Mouse (Mus musculus): ENCODE measurements around the gene Rmnd5b. TPM values are rescaled to one million over a fixed set of nuclear protein-coding genes. Genes with fewer than 3 reads are reported as not detected.

The Rmnd5b gene
- polyA plus RNA-seq, 1 experiment from 2014 or later = 43.4 TPM

- peaks cover 99% of the 10 kb centered on the region for H3K36me3 ChIP-seq (replicated peaks)
- H3K4me2 ChIP-seq = no peak overlapping the region
- ATAC-seq (ENCODE audit: low FRiP score) = no peak
Measured at GRCm38 (mm10) chr11:51597553-51597952, 38.1 kb downstream of the Rmnd5b start.

GRCm38 (mm10) chr11:51595459-51596083, 40.1 kb downstream of the Rmnd5b start:
- Histone ChIP-seq H3K4me2 (no peak overlapping the region), H3K36me3 (replicated peaks) (peaks cover 99% of the 10 kb centered on the region), H3K9me3 (no peaks in the 10 kb centered on the region), H3K4me3 (replicated peaks) (no peak overlapping the region), H3K27me3 (no peaks in the 10 kb centered on the region), H3K9ac (no peak overlapping the region), H3K4me1 (peaks cover 4% of the 10 kb centered on the region; the same call in 1 of the 2 replicates), H3K27ac (no peak overlapping the region)
- no peak for ATAC-seq (ENCODE audit: low FRiP score)
- WGBS = 94% methylated on average over 1 of the region's 1 CpGs

More at GRCm38 (mm10) chr11:51597553-51597952, 38.1 kb downstream of the Rmnd5b start:
- Histone ChIP-seq H3K27ac (no peak overlapping the region), H3K9me3 (no peaks in the 10 kb centered on the region), H3K4me3 (replicated peaks) (no peak overlapping the region), H3K9ac (no peak overlapping the region), H3K27me3 (no peaks in the 10 kb centered on the region), H3K4me1 (peaks cover 16% of the 10 kb centered on the region)
- 87% methylated on average over 2 of the region's 2 CpGs for WGBS

DNA sequence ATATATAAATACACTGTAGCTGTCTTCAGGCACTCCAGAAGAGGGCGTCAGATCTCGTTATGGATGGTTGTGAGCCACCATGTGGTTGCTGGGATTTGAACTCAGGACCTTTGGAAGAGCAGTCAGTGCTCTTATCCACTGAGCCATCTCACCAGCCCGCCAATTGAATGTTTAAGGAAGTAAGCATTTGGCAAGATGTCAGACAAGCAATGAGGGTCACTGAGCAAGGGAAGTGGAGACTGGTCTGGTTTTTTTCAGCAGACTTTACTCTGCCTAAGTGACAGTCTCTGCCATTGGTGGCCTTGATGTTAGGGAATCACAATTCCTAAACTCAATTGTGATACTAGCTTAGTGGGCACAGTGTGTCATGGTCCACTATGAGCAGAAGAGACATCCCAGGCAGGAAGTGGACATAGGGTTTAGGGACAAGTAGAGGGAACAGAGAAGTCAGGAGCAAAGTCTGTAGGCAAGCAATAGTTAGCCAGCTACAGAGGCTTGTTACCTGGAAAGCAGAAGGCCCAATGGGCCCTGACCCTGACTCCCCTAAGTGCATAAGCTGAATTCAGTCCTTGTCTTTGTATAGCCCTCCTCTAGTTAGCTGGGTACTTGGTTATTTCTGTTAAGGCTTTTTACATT, 40.9 kb downstream of the Rmnd5b start:
- Histone ChIP-seq H3K9ac (no peak overlapping the region), H3K4me3 (replicated peaks) (no peak overlapping the region), H3K27ac (no peak overlapping the region), H3K27me3 (no peaks in the 10 kb centered on the region), H3K4me2 (no peak overlapping the region), H3K4me1 (peaks cover 4% of the 10 kb centered on the region; the same call in 1 of the 2 replicates), H3K36me3 (replicated peaks) (peaks cover 99% of the 10 kb centered on the region), H3K9me3 (no peaks in the 10 kb centered on the region)
- ATAC-seq (ENCODE audit: low FRiP score) = 0 out of 2 replicates have a peak, but pooled peaks have one; percentile 13
- WGBS = 69% methylated on average over 3 of the region's 3 CpGs

DNA sequence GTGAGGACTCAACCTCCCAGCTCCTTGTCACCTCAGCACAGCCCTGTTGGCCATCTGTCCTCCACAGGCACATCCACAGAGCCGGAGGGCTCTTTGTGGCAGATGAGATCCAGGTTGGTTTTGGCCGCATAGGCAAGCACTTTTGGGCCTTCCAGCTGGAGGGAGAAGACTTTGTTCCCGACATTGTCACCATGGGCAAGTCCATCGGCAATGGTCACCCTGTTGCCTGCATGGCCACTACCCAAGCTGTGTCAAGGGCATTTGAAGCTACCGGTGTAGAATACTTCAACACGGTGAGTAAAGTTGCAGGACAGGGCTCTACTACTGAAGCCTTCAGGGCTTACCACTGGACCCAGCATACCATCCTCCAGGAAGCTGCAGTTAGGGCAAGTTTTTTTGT, 41.8 kb downstream of the Rmnd5b start:
- Histone ChIP-seq H3K9me3 (no peaks in the 10 kb centered on the region), H3K4me2 (no peak overlapping the region), H3K4me1 (peaks cover 4% of the 10 kb centered on the region; the same call in 1 of the 2 replicates), H3K27me3 (no peaks in the 10 kb centered on the region), H3K9ac (no peak overlapping the region), H3K36me3 (replicated peaks) (peaks cover 99% of the 10 kb centered on the region), H3K4me3 (replicated peaks) (no peak overlapping the region), H3K27ac (no peak overlapping the region)
- 91% methylated on average over 6 of the region's 6 CpGs for WGBS
- ATAC-seq (ENCODE audit: low FRiP score) = 0 out of 2 replicates have a peak, but pooled peaks have one; percentile 17

- ATAC-seq (ENCODE audit: low FRiP score) = 0 out of 2 replicates have a peak, but pooled peaks have one; percentile 9
- no peak overlapping the region for H3K9ac ChIP-seq
- peaks cover 99% of the 10 kb centered on the region for H3K36me3 ChIP-seq (replicated peaks)
- WGBS = 94% methylated on average over 4 of the region's 4 CpGs
- H3K4me1 ChIP-seq = peaks cover 2% of the 10 kb centered on the region; the same call in 1 of the 2 replicates
- no peak overlapping the region for H3K27ac ChIP-seq
- H3K4me3 ChIP-seq (replicated peaks) = no peak overlapping the region
- H3K4me2 ChIP-seq = no peak overlapping the region
- H3K9me3 ChIP-seq = no peaks in the 10 kb centered on the region
- no peaks in the 10 kb centered on the region for H3K27me3 ChIP-seq
Measured at GRCm38 (mm10) chr11:51593368-51593767, 42.3 kb downstream of the Rmnd5b start.

DNA sequence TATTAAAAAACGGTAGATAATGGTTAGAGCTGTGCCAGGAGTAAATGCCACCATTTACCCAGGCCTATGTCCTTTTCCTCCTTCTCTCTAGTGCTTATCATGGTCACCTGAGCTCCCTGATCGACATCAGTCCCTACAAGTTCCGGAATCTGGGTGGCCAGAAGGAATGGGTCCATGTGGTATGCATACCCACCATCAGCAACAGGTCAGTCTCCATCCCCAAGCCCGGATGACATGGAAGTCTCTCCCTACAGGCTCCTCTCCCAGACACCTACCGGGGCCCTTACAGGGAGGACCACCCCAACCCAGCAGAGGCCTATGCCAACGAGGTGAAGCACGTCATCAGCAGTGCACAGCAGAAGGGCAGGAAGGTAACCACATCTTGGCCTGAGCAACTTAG, 43.8 kb downstream of the Rmnd5b start:
- Histone ChIP-seq H3K9me3 (no peaks in the 10 kb centered on the region), H3K4me1 (no peaks in the 10 kb centered on the region), H3K9ac (no peak overlapping the region), H3K4me3 (replicated peaks) (no peak overlapping the region), H3K27ac (no peak overlapping the region), H3K36me3 (replicated peaks) (peaks cover 99% of the 10 kb centered on the region), H3K4me2 (no peak overlapping the region), H3K27me3 (no peaks in the 10 kb centered on the region)
- WGBS = 94% methylated on average over 7 of the region's 7 CpGs
- no peak for ATAC-seq (ENCODE audit: low FRiP score)

- H3K9ac ChIP-seq = no peak overlapping the region
- WGBS = 86% methylated on average over 7 of the region's 7 CpGs
Measured at GRCm38 (mm10) chr11:51591168-51591567, 44.5 kb downstream of the Rmnd5b start.

DNA sequence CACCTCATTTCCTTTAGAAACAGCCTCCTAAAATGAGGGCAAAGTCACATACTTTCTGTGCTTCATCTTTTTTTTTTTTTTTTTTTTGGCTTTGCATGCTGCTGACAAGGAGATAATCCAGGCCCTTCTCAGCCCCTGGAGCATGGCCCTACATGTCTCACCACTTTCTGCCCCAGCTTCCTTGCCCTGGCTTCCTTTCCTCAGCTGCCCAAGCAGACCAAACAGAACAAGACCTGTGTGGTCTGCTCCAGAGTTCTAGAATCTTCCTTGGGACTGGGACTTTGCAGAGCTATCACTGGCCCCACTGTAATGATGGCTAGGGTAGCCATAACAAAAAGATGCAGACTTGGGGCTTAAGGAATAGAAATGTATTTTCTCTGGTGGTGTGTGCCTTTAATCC, 45.7 kb downstream of the Rmnd5b start:
- Histone ChIP-seq H3K27ac (no peak overlapping the region), H3K9me3 (no peaks in the 10 kb centered on the region), H3K4me3 (replicated peaks) (no peak overlapping the region), H3K4me2 (no peak overlapping the region), H3K4me1 (peaks cover 8% of the 10 kb centered on the region), H3K27me3 (no peaks in the 10 kb centered on the region), H3K36me3 (replicated peaks) (peaks cover 93% of the 10 kb centered on the region), H3K9ac (no peak overlapping the region)
- ATAC-seq (ENCODE audit: low FRiP score) = no peak

More at GRCm38 (mm10) chr11:51591168-51591567, 44.5 kb downstream of the Rmnd5b start:
- H3K4me3 ChIP-seq (replicated peaks) = no peak overlapping the region
- no peaks in the 10 kb centered on the region for H3K4me1 ChIP-seq
- H3K27me3 ChIP-seq = no peaks in the 10 kb centered on the region
- no peak overlapping the region for H3K4me2 ChIP-seq
- no peak overlapping the region for H3K27ac ChIP-seq
- H3K9me3 ChIP-seq = no peaks in the 10 kb centered on the region
- no peak for ATAC-seq (ENCODE audit: low FRiP score)
- H3K36me3 ChIP-seq (replicated peaks) = peaks cover 99% of the 10 kb centered on the region

GRCm38 (mm10) chr11:51588833-51589232, 46.9 kb downstream of the Rmnd5b start:
- peaks cover 82% of the 10 kb centered on the region for H3K36me3 ChIP-seq (replicated peaks)
- WGBS = 98% methylated on average over 3 of the region's 3 CpGs

GRCm38 (mm10) chr11:51587059-51587458, 48.6 kb downstream of the Rmnd5b start:
- Histone ChIP-seq H3K4me3 (replicated peaks) (no peak overlapping the region), H3K4me1 (peaks cover 23% of the 10 kb centered on the region), H3K4me2 (no peak overlapping the region), H3K9ac (no peak overlapping the region), H3K27me3 (no peaks in the 10 kb centered on the region), H3K36me3 (replicated peaks) (peaks cover 64% of the 10 kb centered on the region), H3K27ac (no peak overlapping the region), H3K9me3 (no peaks in the 10 kb centered on the region)
- WGBS = 97% methylated on average over 1 of the region's 1 CpGs
- ATAC-seq (ENCODE audit: low FRiP score) = no peak

More at GRCm38 (mm10) chr11:51588833-51589232, 46.9 kb downstream of the Rmnd5b start:
- no peak for ATAC-seq (ENCODE audit: low FRiP score)
- Histone ChIP-seq H3K4me3 (replicated peaks) (no peak overlapping the region), H3K9ac (no peak overlapping the region), H3K4me1 (peaks cover 16% of the 10 kb centered on the region), H3K27ac (no peak overlapping the region), H3K9me3 (no peaks in the 10 kb centered on the region), H3K4me2 (no peak overlapping the region), H3K27me3 (no peaks in the 10 kb centered on the region)

GRCm38 (mm10) chr11:51586411-51586810, 49.3 kb downstream of the Rmnd5b start:
- no peak overlapping the region for H3K9ac ChIP-seq
- H3K36me3 ChIP-seq (replicated peaks) = peaks cover 58% of the 10 kb centered on the region
- 88% methylated on average over 13 of the region's 13 CpGs for WGBS
- H3K4me3 ChIP-seq (replicated peaks) = no peak overlapping the region
- H3K9me3 ChIP-seq = no peaks in the 10 kb centered on the region
- ATAC-seq (ENCODE audit: low FRiP score) = no peak
- H3K4me1 ChIP-seq = peaks cover 23% of the 10 kb centered on the region
- H3K27me3 ChIP-seq = no peaks in the 10 kb centered on the region
- H3K27ac ChIP-seq = 0 out of 2 replicates have a peak overlapping the region, but pooled peaks have one; percentile 1
- no peak overlapping the region for H3K4me2 ChIP-seq

DNA sequence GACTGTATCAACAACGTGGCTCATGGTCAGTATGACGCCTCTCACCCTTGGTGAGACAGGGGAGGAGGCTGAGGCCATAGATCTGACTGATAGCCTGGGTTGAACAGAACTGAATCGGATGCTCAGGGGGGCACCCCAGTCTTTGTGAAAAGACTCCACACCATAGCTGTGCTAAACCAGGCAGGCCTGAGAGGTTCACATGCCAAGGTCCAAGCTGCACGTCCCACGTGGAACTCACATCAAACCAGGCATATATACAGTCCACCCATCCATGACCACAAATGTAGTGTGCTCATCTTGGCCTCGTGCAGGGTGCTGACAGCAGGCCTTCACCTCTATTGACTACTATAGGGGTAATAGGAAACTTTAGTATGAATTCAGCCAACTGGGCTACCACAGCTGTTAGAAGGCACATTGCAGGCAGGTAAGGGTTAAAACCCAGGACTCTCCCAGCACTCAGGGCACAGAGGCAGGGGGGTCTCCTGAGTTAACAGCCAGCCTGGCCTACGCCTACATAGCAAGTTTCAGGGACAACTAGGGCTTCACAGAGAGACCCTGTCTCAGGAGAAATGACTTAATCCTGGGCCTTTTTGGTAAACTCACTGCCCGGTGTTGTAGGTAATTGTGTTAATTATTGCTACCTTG, 50.0 kb downstream of the Rmnd5b start:
- Histone ChIP-seq H3K4me1 (peaks cover 23% of the 10 kb centered on the region), H3K27ac (peak overlapping the region; percentile 89), H3K4me3 (replicated peaks) (peak overlapping the region; percentile 63), H3K9me3 (no peaks in the 10 kb centered on the region), H3K4me2 (peak overlapping the region; percentile 91), H3K27me3 (no peaks in the 10 kb centered on the region), H3K9ac (0 out of 2 replicates have a peak overlapping the region, but pooled peaks have one; percentile 80), H3K36me3 (replicated peaks) (peaks cover 51% of the 10 kb centered on the region)
- 0 out of 2 replicates have a peak, but pooled peaks have one; percentile 3 for ATAC-seq (ENCODE audit: low FRiP score)
- 72% methylated on average over 8 of the region's 8 CpGs for WGBS

Data from forebrain, embryonic 12.5 days (tissue).